Mouse (Mus musculus): ENCODE results near the gene Nrm.
"Not testable (repeated sequence)": the region's sequence is repeated elsewhere in the genome, so short reads cannot be mapped to it uniquely, and the experiment has no call there.

The Nrm gene

GRCm38 (mm10) chr17:35835424-35836140 is 25.5 kb upstream of the Nrm start:
- peak; percentile 24 to 74 for DNase-seq

GRCm38 (mm10) chr17:35836178-35836965 is 24.7 kb upstream of the Nrm start:
- peak; percentile 90 to 96 for DNase-seq

GRCm38 (mm10) chr17:35836991-35837422 is 24.1 kb upstream of the Nrm start:
- peak; percentile 85 to 91 for DNase-seq

GRCm38 (mm10) chr17:35837487-35837886 is 23.6 kb upstream of the Nrm start:
- peak; percentile 39 to 66 for DNase-seq

GRCm38 (mm10) chr17:35838122-35838544 is 23.0 kb upstream of the Nrm start, which contains the start of gene Tubb5:
Tubb5 (minus strand) TSS chr17:35838306.
- DNase-seq: peak; percentile 98 to 99

- DNase-seq: no peak
Observed at GRCm38 (mm10) chr17:35838570-35838969, 22.5 kb upstream of the Nrm start.

- DNase-seq: not testable (repeated sequence)
Observed at GRCm38 (mm10) chr17:35839002-35839401, 22.1 kb upstream of the Nrm start.

- no peak for DNase-seq
Observed at GRCm38 (mm10) chr17:35840561-35840960, 20.6 kb upstream of the Nrm start.

GRCm38 (mm10) chr17:35841076-35841950 is 19.8 kb upstream of the Nrm start, which contains the start of gene Mdc1:
Mdc1 (plus strand) TSS chr17:35841515.
- DNase-seq: peak; percentile 100

GRCm38 (mm10) chr17:35842006-35842405 is 19.1 kb upstream of the Nrm start:
- no peak for DNase-seq

GRCm38 (mm10) chr17:35843514-35843913 is 17.6 kb upstream of the Nrm start:
- DNase-seq: no peak

GRCm38 (mm10) chr17:35848112-35848511 is 13.0 kb upstream of the Nrm start:
- peak; percentile 34 to 53 for DNase-seq

GRCm38 (mm10) chr17:35850974-35851373 is 10.1 kb upstream of the Nrm start:
- no peak for DNase-seq

GRCm38 (mm10) chr17:35859371-35859770 is 1.7 kb upstream of the Nrm start:
- no peak for DNase-seq

GRCm38 (mm10) chr17:35859835-35860234 is 1.3 kb upstream of the Nrm start:
- peak in 1 of 2 experiments; percentile 6 for DNase-seq

GRCm38 (mm10) chr17:35860831-35861197 is 304 bp upstream of the Nrm start:
- DNase-seq: no peak

- no peak for DNase-seq
Observed at GRCm38 (mm10) chr17:35864832-35865353, 3.8 kb downstream of the Nrm start.

GRCm38 (mm10) chr17:35865481-35866280 is 4.6 kb downstream of the Nrm start, which contains the start of gene Ppp1r18:
Ppp1r18 (plus strand) TSS chr17:35865593.
- DNase-seq: peak; percentile 62 to 83

GRCm38 (mm10) chr17:35866281-35866831 is 5.2 kb downstream of the Nrm start:
- peak; percentile 59 to 84 for DNase-seq

- DNase-seq: peak; percentile 57 to 69
Observed at GRCm38 (mm10) chr17:35866911-35867890, 6.1 kb downstream of the Nrm start.

Measured in kidney, postnatal 25 days (tissue).